Mouse (Mus musculus) kidney, adult 2 months (tissue): ENCODE measurements at regions not wholly inside any gene's neighbourhood (a gene's known extent, or its start where the extent isn't known, plus 50 kb on each side); places are given as distances from the start of the nearest gene placed in this dataset.

ENCODE experiments used
- CTCF ChIP-seq: fragments of 200-500 bp; conservative IDR thresholded peaks from 2 replicates; pipeline ENCODE4 v1.5.1; 2011; ENCODE audit warnings: low read depth, mild to moderate bottlenecking, control low read depth, low read length, moderate library complexity, mixed read lengths; ENCODE audit not compliant: insufficient read depth, insufficient read length
- POLR2A ChIP-seq: fragments of 200-500 bp; IDR thresholded peaks from one replicate; pipeline ENCODE4 v1.6.1; 2011; ENCODE audit warnings: low read depth, low read length, control low read depth

DNA sequence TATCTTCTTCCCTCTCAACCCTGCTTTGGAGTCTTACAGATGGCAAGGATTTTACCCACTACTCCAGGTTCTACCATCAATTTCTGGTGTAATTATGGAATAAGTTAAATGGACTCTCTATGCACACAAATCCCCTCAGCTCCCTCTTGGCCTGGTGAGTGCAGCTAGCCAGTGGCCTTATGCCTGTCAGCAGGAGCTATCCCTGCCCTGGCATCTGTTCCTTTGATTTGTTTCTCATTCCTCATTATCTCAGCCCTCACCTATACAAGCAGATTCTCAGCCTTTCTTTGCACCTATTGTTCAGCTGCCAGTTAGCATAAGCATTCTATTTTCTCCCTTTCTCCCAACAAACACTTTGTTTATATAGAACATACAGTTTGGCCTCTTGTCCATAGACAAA lies 150.3 kb downstream of the Rnf152 start:
- TF ChIP-seq CTCF (no peak), POLR2A (no peak)
